Mouse (Mus musculus): ENCODE data around the gene Mtf2.
"Not testable (repeated sequence)": the region's sequence is repeated elsewhere in the genome, so short reads cannot be mapped to it uniquely, and the experiment has no call there.

The Mtf2 gene

GRCm38 (mm10) chr5:108065465-108066411 is at the start of gene Mtf2:
Gene Mtf2 (plus strand): TSS chr5:108065674.
- in situ Hi-C loops (cut with MboI), result no loop called here

- in situ Hi-C loops (cut with MboI), result no loop called here
These were observed 48.2 kb upstream of the Mtf2 start for GRCm38 (mm10) chr5:108017232-108017631.

- in situ Hi-C loops (cut with MboI), result no loop called here
These were observed 46.1 kb upstream of the Mtf2 start for GRCm38 (mm10) chr5:108019367-108019766.

GRCm38 (mm10) chr5:108021346-108021745 is 44.1 kb upstream of the Mtf2 start:
- in situ Hi-C loops (cut with MboI), result no loop called here

- in situ Hi-C loops (cut with MboI), result no loop called here
These were observed 37.2 kb upstream of the Mtf2 start for GRCm38 (mm10) chr5:108028230-108028629.

- in situ Hi-C loops (cut with MboI), result not testable (repeated sequence)
These were observed 36.5 kb upstream of the Mtf2 start for GRCm38 (mm10) chr5:108028797-108029536.

GRCm38 (mm10) chr5:108029968-108030367 is 35.5 kb upstream of the Mtf2 start:
- in situ Hi-C loops (cut with MboI), result no loop called here

- in situ Hi-C loops (cut with MboI), result no loop called here
These were observed 34.2 kb upstream of the Mtf2 start for GRCm38 (mm10) chr5:108031267-108031666.

GRCm38 (mm10) chr5:108034194-108034593 is 31.3 kb upstream of the Mtf2 start:
- in situ Hi-C loops (cut with MboI), result no loop called here

GRCm38 (mm10) chr5:108035523-108035922 is 30.0 kb upstream of the Mtf2 start:
- in situ Hi-C loops (cut with MboI), result no loop called here

- in situ Hi-C loops (cut with MboI), result no loop called here
These were observed 23.4 kb upstream of the Mtf2 start for GRCm38 (mm10) chr5:108042061-108042460.

- in situ Hi-C loops (cut with MboI), result no loop called here
These were observed 21.6 kb upstream of the Mtf2 start for GRCm38 (mm10) chr5:108043908-108044307.

GRCm38 (mm10) chr5:108049711-108050268 is 15.7 kb upstream of the Mtf2 start:
- in situ Hi-C loops (cut with MboI), result no loop called here

GRCm38 (mm10) chr5:108051026-108051425 is 14.4 kb upstream of the Mtf2 start:
- in situ Hi-C loops (cut with MboI), result no loop called here

- in situ Hi-C loops (cut with MboI), result not testable (repeated sequence)
These were observed 13.7 kb upstream of the Mtf2 start for GRCm38 (mm10) chr5:108051727-108052126.

GRCm38 (mm10) chr5:108052200-108052599 is 13.3 kb upstream of the Mtf2 start:
- in situ Hi-C loops (cut with MboI), result no loop called here

GRCm38 (mm10) chr5:108053566-108053965 is 11.9 kb upstream of the Mtf2 start:
- in situ Hi-C loops (cut with MboI), result no loop called here

- in situ Hi-C loops (cut with MboI), result no loop called here
These were observed 5.1 kb upstream of the Mtf2 start for GRCm38 (mm10) chr5:108060413-108060812.

- in situ Hi-C loops (cut with MboI), result no loop called here
These were observed 6.8 kb downstream of the Mtf2 start for GRCm38 (mm10) chr5:108072301-108072700.

GRCm38 (mm10) chr5:108076241-108076640 is 10.8 kb downstream of the Mtf2 start:
- in situ Hi-C loops (cut with MboI), result no loop called here

GRCm38 (mm10) chr5:108076833-108077540 is 11.5 kb downstream of the Mtf2 start:
- in situ Hi-C loops (cut with MboI), result no loop called here

- in situ Hi-C loops (cut with MboI), result no loop called here
These were observed 14.1 kb downstream of the Mtf2 start for GRCm38 (mm10) chr5:108079603-108080002.

Measured in mature B cell (primary cell).